Mouse (Mus musculus) left cerebral cortex, adult 9 months (tissue): ENCODE results near the gene Iqcd.

Source experiments
- DNase-seq, 2 experiments: peaks; one replicate each; pipeline ENCODE4 v3.0.0; 2022; ENCODE audit warnings: low spot score in 2 of 2

The Iqcd gene

GRCm38 (mm10) chr5:120571056-120571740 lies 17.6 kb upstream of the Iqcd start:
- no peak for DNase-seq

GRCm38 (mm10) chr5:120574469-120575063 lies 14.2 kb upstream of the Iqcd start:
- DNase-seq: no peak

- no peak for DNase-seq
These were observed 12.0 kb upstream of the Iqcd start for GRCm38 (mm10) chr5:120576781-120577301.

- DNase-seq: no peak
These were observed 10.8 kb upstream of the Iqcd start for GRCm38 (mm10) chr5:120577935-120578441.

- no peak for DNase-seq
These were observed 10.2 kb upstream of the Iqcd start for GRCm38 (mm10) chr5:120578504-120579081.

GRCm38 (mm10) chr5:120579211-120579897 lies 9.5 kb upstream of the Iqcd start:
- DNase-seq: no peak

- DNase-seq: no peak
These were observed 8.8 kb upstream of the Iqcd start for GRCm38 (mm10) chr5:120579898-120580626.

GRCm38 (mm10) chr5:120582002-120582401 lies 6.8 kb upstream of the Iqcd start:
- no peak for DNase-seq

GRCm38 (mm10) chr5:120583511-120583910 lies 5.3 kb upstream of the Iqcd start:
- DNase-seq: no peak

- no peak for DNase-seq
These were observed 3.8 kb upstream of the Iqcd start for GRCm38 (mm10) chr5:120584968-120585367.

GRCm38 (mm10) chr5:120586741-120587615 lies 1.8 kb upstream of the Iqcd start:
- DNase-seq: no peak

GRCm38 (mm10) chr5:120587616-120587926 lies 1.2 kb upstream of the Iqcd start:
- DNase-seq: no peak

GRCm38 (mm10) chr5:120587940-120588568 lies 762 bp upstream of the Iqcd start:
- DNase-seq: no peak

GRCm38 (mm10) chr5:120590356-120591010 lies 1.7 kb downstream of the Iqcd start:
- no peak for DNase-seq

GRCm38 (mm10) chr5:120592141-120592540 lies 3.3 kb downstream of the Iqcd start:
- no peak for DNase-seq

GRCm38 (mm10) chr5:120594485-120594884 lies 5.7 kb downstream of the Iqcd start:
- no peak for DNase-seq

GRCm38 (mm10) chr5:120599625-120600024 lies 10.8 kb downstream of the Iqcd start:
- no peak for DNase-seq

GRCm38 (mm10) chr5:120600946-120601668 lies 12.3 kb downstream of the Iqcd start:
- DNase-seq: no peak

- DNase-seq: no peak
These were observed 13.4 kb downstream of the Iqcd start for GRCm38 (mm10) chr5:120602210-120602609.
